Mouse (Mus musculus): ENCODE data around the gene Cx3cr1. TPM values are rescaled to one million over a fixed set of nuclear protein-coding genes. Genes with fewer than 3 reads are reported as not detected.

The Cx3cr1 gene
- polyA plus RNA-seq, 1 experiment from 2014 or later: 7.5 TPM

GRCm38 (mm10) chr9:119951388-119951787 lies 118.3 kb downstream of the Cx3cr1 start:
- H3K36me3 ChIP-seq: no peaks in the 10 kb centered on the region
- ATAC-seq (replicated peaks; ENCODE audit: insufficient number of reproducible peaks, insufficient read depth, low FRiP score, low read depth): no peak
- no peaks in the 10 kb centered on the region for H3K27me3 ChIP-seq
- no peak overlapping the region for H3K4me2 ChIP-seq
- WGBS: 80% methylated on average over 9 of the region's 9 CpGs
- no peak overlapping the region for H3K9ac ChIP-seq
- H3K4me1 ChIP-seq (replicated peaks): no peaks in the 10 kb centered on the region
- H3K27ac ChIP-seq: no peak overlapping the region
- H3K4me3 ChIP-seq: no peak overlapping the region
- H3K9me3 ChIP-seq (replicated peaks): no peaks in the 10 kb centered on the region

GRCm38 (mm10) chr9:119950434-119950833 lies 119.2 kb downstream of the Cx3cr1 start:
- Histone ChIP-seq H3K4me2 (no peak overlapping the region), H3K36me3 (no peaks in the 10 kb centered on the region), H3K4me1 (replicated peaks) (no peaks in the 10 kb centered on the region), H3K9me3 (replicated peaks) (no peaks in the 10 kb centered on the region), H3K27me3 (no peaks in the 10 kb centered on the region), H3K4me3 (no peak overlapping the region), H3K9ac (no peak overlapping the region), H3K27ac (no peak overlapping the region)
- ATAC-seq (replicated peaks; ENCODE audit: insufficient number of reproducible peaks, insufficient read depth, low FRiP score, low read depth): no peak
- WGBS: 54% methylated on average over 6 of the region's 6 CpGs

- no peak for ATAC-seq (replicated peaks; ENCODE audit: insufficient number of reproducible peaks, insufficient read depth, low FRiP score, low read depth)
- Histone ChIP-seq H3K27me3 (no peaks in the 10 kb centered on the region), H3K36me3 (no peaks in the 10 kb centered on the region), H3K9ac (no peak overlapping the region), H3K4me2 (no peak overlapping the region), H3K4me3 (no peak overlapping the region), H3K27ac (no peak overlapping the region), H3K4me1 (replicated peaks) (no peaks in the 10 kb centered on the region), H3K9me3 (replicated peaks) (no peaks in the 10 kb centered on the region)
- WGBS: 43% methylated on average over 3 of the region's 3 CpGs
These were observed 120.9 kb downstream of the Cx3cr1 start for GRCm38 (mm10) chr9:119948804-119949203.

- 67% methylated on average over 12 of the region's 12 CpGs for WGBS
- H3K4me1 ChIP-seq (replicated peaks): no peaks in the 10 kb centered on the region
- no peak overlapping the region for H3K27ac ChIP-seq
- H3K9ac ChIP-seq: no peak overlapping the region
- no peaks in the 10 kb centered on the region for H3K36me3 ChIP-seq
- no peak for ATAC-seq (replicated peaks; ENCODE audit: insufficient number of reproducible peaks, insufficient read depth, low FRiP score, low read depth)
- no peak overlapping the region for H3K4me3 ChIP-seq
- no peak overlapping the region for H3K4me2 ChIP-seq
- no peaks in the 10 kb centered on the region for H3K27me3 ChIP-seq
- no peaks in the 10 kb centered on the region for H3K9me3 ChIP-seq (replicated peaks)
These were observed 124.3 kb downstream of the Cx3cr1 start for GRCm38 (mm10) chr9:119945173-119945900.

- H3K4me3 ChIP-seq: no peak overlapping the region
- ATAC-seq (replicated peaks; ENCODE audit: insufficient number of reproducible peaks, insufficient read depth, low FRiP score, low read depth): no peak
- 73% methylated on average over 1 of the region's 1 CpGs for WGBS
- no peaks in the 10 kb centered on the region for H3K4me1 ChIP-seq (replicated peaks)
- no peak overlapping the region for H3K4me2 ChIP-seq
- H3K27ac ChIP-seq: no peak overlapping the region
- H3K27me3 ChIP-seq: no peaks in the 10 kb centered on the region
- no peaks in the 10 kb centered on the region for H3K9me3 ChIP-seq (replicated peaks)
- H3K36me3 ChIP-seq: no peaks in the 10 kb centered on the region
- no peak overlapping the region for H3K9ac ChIP-seq
These were observed 126.4 kb downstream of the Cx3cr1 start for GRCm38 (mm10) chr9:119943326-119943725.

GRCm38 (mm10) chr9:119941861-119942260 lies 127.8 kb downstream of the Cx3cr1 start:
- Histone ChIP-seq H3K4me1 (replicated peaks) (peaks cover 4% of the 10 kb centered on the region), H3K9ac (no peak overlapping the region), H3K27me3 (no peaks in the 10 kb centered on the region), H3K4me3 (no peak overlapping the region), H3K27ac (no peak overlapping the region), H3K9me3 (replicated peaks) (no peaks in the 10 kb centered on the region), H3K36me3 (no peaks in the 10 kb centered on the region), H3K4me2 (no peak overlapping the region)
- ATAC-seq (replicated peaks; ENCODE audit: insufficient number of reproducible peaks, insufficient read depth, low FRiP score, low read depth): no peak
- 83% methylated on average over 14 of the region's 14 CpGs for WGBS

- no peak overlapping the region for H3K4me3 ChIP-seq
- no peaks in the 10 kb centered on the region for H3K27me3 ChIP-seq
- H3K4me2 ChIP-seq: no peak overlapping the region
- no peak overlapping the region for H3K27ac ChIP-seq
- ATAC-seq (replicated peaks; ENCODE audit: insufficient number of reproducible peaks, insufficient read depth, low FRiP score, low read depth): no peak
- H3K9me3 ChIP-seq (replicated peaks): no peaks in the 10 kb centered on the region
- no peak overlapping the region for H3K9ac ChIP-seq
- 73% methylated on average over 5 of the region's 5 CpGs for WGBS
- peaks cover 9% of the 10 kb centered on the region for H3K4me1 ChIP-seq (replicated peaks)
- no peaks in the 10 kb centered on the region for H3K36me3 ChIP-seq
These were observed 128.3 kb downstream of the Cx3cr1 start for GRCm38 (mm10) chr9:119941407-119941806.

- Histone ChIP-seq H3K27me3 (no peaks in the 10 kb centered on the region), H3K36me3 (no peaks in the 10 kb centered on the region), H3K4me3 (no peak overlapping the region), H3K27ac (no peak overlapping the region), H3K4me1 (replicated peaks) (peaks cover 9% of the 10 kb centered on the region), H3K9ac (no peak overlapping the region), H3K4me2 (no peak overlapping the region), H3K9me3 (replicated peaks) (no peaks in the 10 kb centered on the region)
- ATAC-seq (replicated peaks; ENCODE audit: insufficient number of reproducible peaks, insufficient read depth, low FRiP score, low read depth): no peak
- WGBS: 76% methylated on average over 10 of the region's 10 CpGs
These were observed 130.0 kb downstream of the Cx3cr1 start for GRCm38 (mm10) chr9:119939646-119940045.

- H3K4me1 ChIP-seq (replicated peaks): peaks cover 9% of the 10 kb centered on the region
- H3K27me3 ChIP-seq: no peaks in the 10 kb centered on the region
- no peak overlapping the region for H3K9ac ChIP-seq
- no peak overlapping the region for H3K4me2 ChIP-seq
- H3K4me3 ChIP-seq: no peak overlapping the region
- no peaks in the 10 kb centered on the region for H3K36me3 ChIP-seq
- no peak overlapping the region for H3K27ac ChIP-seq
- ATAC-seq (replicated peaks; ENCODE audit: insufficient number of reproducible peaks, insufficient read depth, low FRiP score, low read depth): no peak
- 75% methylated on average over 4 of the region's 4 CpGs for WGBS
- H3K9me3 ChIP-seq (replicated peaks): no peaks in the 10 kb centered on the region
These were observed 131.2 kb downstream of the Cx3cr1 start for GRCm38 (mm10) chr9:119938496-119938895.

GRCm38 (mm10) chr9:119937005-119937773 lies 132.5 kb downstream of the Cx3cr1 start, which contains the start of the genes Gorasp1 and Ttc21a:
Gorasp1 (minus strand) TSS chr9:119937565.
Ttc21a (plus strand) TSS chr9:119937606.
- 1% methylated on average over 40 of the region's 40 CpGs for WGBS
- Histone ChIP-seq H3K4me2 (peak within 1 kb of the TSS; percentile 90), H3K4me1 (replicated peaks) (peaks cover 9% of the 10 kb centered on the region), H3K27me3 (no peaks in the 10 kb centered on the region), H3K36me3 (no peaks in the 10 kb centered on the region), H3K9me3 (replicated peaks) (no peaks in the 10 kb centered on the region), H3K27ac (peak within 1 kb of the TSS; percentile 81), H3K9ac (peak within 1 kb of the TSS; percentile 85), H3K4me3 (peak within 1 kb of the TSS; percentile 78)
- peak; percentile 94 for ATAC-seq (replicated peaks; ENCODE audit: insufficient number of reproducible peaks, insufficient read depth, low FRiP score, low read depth)

GRCm38 (mm10) chr9:119933675-119934074 lies 136.0 kb downstream of the Cx3cr1 start:
- Histone ChIP-seq H3K9me3 (replicated peaks) (no peaks in the 10 kb centered on the region), H3K4me2 (no peak overlapping the region), H3K27me3 (no peaks in the 10 kb centered on the region), H3K36me3 (peaks cover 10% of the 10 kb centered on the region; the same call in 1 of the 2 replicates), H3K9ac (no peak overlapping the region), H3K4me1 (replicated peaks) (peaks cover 9% of the 10 kb centered on the region), H3K4me3 (no peak overlapping the region), H3K27ac (no peak overlapping the region)
- ATAC-seq (replicated peaks; ENCODE audit: insufficient number of reproducible peaks, insufficient read depth, low FRiP score, low read depth): no peak
- WGBS: 92% methylated on average over 6 of the region's 6 CpGs
